Mouse (Mus musculus) spleen, adult 18-20 months (tissue): ENCODE measurements around the gene Hic1.
A peak's percentile ranks its signal among the peaks of the same experiment; 100 is the strongest.
"Not testable (repeated sequence)": the region's sequence is repeated elsewhere in the genome, so short reads cannot be mapped to it uniquely, and the experiment has no call there.

ENCODE experiments used
- DNase-seq, 2 experiments: peaks; one replicate each; pipeline ENCODE4 v3.0.0; 2022; ENCODE audit warnings: mixed read lengths in 2 of 2

The Hic1 gene

GRCm38 (mm10) chr11:75192336-75193214 lies 23.3 kb upstream of the Hic1 start:
- peak; percentile 52 to 68 for DNase-seq

GRCm38 (mm10) chr11:75191841-75192240 lies 22.5 kb upstream of the Hic1 start:
- no peak for DNase-seq

DNA sequence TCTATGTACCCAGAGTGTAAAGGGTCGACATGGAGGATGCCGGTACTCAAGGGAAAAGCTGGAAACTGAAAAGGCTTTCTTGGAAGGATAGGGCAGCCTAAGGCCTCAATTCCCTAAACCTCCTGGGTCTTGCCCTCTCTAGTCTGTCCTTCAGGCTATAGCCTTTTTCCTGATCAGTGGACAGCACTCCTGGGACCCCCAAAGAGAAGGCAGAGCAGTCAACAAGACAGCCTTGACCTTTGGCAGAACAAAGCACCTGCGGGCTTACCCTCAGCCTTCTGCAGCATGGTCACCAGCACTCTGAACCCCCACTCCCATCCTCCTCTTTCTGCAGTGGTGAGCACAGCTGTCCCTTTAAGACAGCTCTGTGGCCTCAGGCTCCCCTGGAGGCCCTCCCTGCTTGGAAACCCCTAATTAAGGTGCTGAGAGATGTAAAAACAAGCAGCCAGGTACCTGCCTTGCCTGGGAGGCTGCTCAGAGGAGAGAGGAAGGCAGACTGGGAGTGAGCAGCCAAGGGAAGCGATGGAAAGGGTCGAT lies 21.7 kb upstream of the Hic1 start, which contains the start of gene Dph1:
TSS of gene Dph1 (minus strand) at position 337 of the 537 bp plus-strand sequence.
- no peak for DNase-seq

DNA sequence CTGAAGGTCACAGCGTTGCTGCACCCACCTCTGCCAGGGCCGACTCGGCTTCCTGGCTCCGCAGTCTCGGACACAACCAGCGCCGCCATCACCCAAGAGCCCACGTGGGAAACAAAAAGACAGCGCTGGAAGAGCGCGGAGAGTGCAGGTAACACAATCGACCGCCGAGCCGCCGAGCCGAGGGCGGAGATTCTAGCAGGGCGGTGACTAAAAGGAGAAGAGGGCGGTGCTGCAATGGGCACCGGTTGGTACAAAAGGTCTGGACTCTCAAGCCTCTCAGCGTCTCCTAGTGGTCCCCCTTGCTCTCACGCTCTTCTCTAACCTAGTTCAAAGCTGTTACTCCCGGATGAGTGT lies 21.0 kb upstream of the Hic1 start:
- DNase-seq, result peak; percentile 79 to 80

GRCm38 (mm10) chr11:75189713-75190370 lies 20.5 kb upstream of the Hic1 start:
- no peak for DNase-seq

- peak; percentile 41 to 68 for DNase-seq
Observed at GRCm38 (mm10) chr11:75184986-75185385, 15.7 kb upstream of the Hic1 start.

GRCm38 (mm10) chr11:75184573-75184972 lies 15.3 kb upstream of the Hic1 start:
- DNase-seq, result no peak

DNA sequence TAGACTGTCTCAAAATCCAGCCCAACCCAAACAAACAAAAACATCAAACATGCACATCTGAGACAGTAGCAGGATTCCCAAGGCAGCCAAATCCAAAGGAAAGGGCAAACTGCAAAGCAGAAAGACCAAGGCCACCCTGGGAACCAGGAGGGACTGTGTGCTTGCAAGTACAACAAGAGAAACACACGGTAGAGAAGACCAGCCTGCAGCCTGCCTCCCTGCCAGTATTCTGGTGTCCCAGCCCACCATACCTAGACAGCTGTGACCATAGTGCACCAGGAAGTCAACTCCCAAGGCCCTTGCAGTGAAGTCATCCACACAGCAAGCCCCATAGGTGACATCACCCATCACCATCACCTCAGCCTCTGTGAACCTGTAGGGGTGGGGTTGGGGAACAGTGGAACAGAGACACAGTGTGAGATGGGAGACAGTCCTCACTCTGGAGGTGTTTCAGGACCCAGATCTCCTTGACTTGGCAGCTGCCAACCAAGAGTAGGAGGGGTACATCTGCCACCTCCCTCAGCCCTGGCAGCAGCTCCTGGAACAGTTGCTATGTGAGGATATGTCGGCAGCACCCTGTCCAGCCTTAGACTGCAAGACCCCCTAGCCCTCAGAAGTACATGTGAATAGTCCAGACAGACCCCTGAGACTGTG lies 14.7 kb upstream of the Hic1 start:
- DNase-seq, result no peak

DNA sequence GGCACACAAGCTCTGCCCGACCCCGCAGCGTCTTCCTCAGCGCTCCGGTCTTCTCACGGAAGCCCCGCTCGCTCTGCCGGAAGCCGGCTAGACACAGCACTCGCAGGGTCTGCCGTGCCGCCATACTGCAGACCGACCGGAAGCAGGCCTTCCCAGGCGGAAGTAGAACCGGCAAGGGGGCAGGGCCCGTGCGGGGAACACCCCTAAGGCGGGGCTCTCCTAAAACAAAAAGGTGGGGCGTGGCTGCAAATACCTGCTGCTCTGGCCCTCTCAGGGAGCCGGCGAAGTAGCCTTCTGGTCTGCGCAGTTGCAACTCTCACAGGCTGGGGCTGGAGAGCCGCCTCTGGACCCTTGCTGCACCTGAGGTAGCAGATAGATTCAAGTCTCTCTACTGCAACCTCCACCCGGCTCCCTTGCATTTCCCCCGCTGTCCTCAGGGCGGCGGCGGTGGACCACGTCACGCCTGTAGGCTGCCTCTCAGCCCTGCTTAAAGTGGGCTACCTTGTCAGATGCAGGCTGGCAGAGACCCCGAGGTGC lies 9.4 kb upstream of the Hic1 start, which contains the start of gene Ovca2:
TSS of gene Ovca2 (minus strand) at position 164 of the 537 bp plus-strand sequence.
- peak; percentile 82 to 86 for DNase-seq

DNA sequence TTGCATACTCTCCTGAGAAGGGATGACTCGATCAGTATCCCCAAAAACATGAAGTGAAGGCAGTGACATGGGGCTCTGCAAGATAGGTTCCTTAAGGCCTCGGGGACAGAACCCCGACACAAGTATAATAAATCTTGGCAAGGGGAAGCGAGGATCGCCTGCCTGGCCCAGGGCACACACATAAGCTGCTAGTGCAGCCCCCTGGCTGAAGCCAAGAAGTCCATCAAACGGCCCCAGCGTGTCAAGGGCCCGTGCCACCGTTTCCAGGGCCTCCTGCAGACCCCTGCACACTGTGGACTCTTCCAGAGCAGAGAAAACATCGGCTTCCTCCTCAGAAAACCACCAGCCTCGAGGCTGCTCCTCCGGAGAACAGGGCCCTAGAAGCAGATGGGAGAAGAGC lies 8.7 kb upstream of the Hic1 start:
- no peak for DNase-seq

DNA sequence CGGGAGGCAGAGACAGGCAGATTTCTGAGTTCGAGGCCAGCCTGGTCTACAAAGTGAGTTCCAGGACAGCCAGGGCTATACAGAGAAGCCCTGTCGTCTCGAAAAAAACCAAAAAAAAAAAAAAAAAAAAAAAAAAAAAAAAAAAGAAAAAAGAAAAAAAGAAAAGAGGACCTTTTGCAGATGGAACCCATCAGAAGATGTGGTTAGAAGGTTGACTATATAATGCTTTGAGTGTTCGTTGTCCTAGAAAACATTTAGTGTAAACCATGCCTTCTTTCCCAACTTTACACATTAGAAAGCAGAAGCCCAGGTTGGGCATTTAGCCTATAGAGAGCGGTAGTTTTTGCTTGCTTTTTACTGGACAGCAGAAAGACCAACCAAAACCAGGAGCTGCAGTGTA lies 5.3 kb upstream of the Hic1 start:
- not testable (repeated sequence) for DNase-seq

GRCm38 (mm10) chr11:75173799-75174165 lies 4.5 kb upstream of the Hic1 start:
- DNase-seq, result no peak

DNA sequence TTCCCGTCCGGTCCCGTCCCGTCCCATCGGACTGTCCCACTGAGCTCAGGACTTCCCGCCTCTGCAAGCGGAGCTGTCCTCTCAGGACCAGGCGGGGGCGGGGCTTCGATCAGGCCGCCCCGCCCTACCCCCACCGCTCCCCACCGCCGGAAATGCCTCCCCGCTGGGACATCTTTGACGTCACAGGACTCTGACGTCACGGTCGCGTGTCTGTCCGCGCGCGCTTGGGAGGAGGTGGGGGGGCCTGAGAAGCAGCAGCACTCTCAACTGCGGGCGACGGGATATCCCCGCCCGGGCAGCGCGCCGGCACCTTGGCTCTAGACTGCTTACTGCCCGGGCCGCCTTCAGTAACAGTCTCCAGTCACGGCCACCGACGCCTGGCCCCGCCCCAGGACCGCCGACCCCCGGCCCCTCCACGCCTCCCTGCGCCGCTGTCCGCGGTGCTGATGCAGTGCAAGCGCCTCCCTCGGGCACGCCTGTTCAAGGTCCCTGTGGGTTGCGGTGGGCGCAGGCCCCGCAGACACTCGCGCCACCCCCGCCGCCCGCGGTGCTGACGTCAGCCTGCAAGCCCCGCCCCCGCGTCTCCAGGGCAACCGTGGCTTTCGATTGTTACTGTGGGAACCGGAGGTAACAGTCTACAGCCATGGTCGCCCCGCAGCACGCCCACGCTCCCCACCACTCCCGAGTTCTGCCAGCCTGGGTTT lies 3.9 kb upstream of the Hic1 start:
- peak; percentile 73 to 78 for DNase-seq

GRCm38 (mm10) chr11:75172151-75173094 lies 3.1 kb upstream of the Hic1 start:
- no peak for DNase-seq

DNA sequence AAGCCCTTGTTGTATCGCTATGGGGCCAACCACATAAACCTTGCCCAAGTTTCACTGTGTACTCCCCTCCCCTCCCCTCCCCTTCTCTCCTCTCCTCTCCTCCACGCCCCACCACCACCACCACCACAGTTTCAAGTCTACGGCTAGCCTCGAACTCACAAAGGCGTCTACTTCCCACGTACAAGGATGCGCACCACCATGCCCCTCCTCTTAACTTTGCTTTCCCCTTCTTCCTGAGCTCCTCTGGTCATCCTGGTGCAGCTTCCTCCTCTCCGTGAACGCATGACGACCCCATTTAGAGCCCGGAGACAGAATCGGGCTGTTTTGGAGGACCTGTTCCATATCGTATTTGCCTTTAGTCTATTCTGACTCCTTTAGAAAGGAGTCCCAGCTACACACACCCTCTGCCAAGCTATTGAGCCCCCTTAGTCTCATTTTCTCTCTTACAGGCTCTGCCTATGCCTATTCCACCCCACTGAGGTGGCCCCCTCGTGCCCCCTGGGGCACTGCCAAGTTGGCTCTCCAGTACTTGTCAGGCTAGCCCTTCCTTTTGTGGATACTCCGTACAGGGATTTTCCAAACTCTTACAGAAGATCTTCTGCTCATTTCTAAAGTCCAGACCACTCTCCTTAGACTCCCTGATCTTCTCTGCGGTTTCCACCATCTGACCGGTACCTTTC lies 2.0 kb upstream of the Hic1 start:
- no peak for DNase-seq

DNA sequence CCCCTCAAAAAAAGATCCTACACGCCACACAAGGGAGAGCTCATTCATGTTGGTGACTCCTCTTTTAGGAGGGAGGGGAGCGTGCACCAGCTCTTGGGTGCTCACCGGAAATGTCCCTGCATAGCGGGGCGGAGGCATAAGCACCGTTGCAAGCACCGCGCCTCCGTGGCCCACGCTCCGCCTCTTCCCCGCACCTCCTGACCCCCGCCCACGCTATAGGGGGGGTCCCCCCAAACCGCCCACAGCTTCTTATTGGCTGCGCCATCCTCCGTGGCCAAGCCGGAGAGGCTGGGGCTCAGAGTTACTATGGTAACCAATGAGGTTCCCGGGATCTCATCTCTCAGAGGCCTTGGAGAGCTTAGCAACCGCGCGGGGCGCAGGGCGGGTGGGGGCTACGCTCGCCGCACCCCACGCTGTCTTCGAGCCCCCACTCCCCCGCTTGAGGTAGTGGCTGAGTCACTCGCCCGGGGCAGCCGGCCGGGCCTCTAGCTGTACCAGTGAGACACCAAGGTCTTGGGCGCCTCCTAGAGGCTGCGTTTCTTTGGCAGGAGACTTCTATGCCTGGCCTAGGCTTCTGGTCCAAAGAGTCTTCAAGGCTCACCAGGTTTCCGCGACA lies 925 bp upstream of the Hic1 start:
- DNase-seq, result peak; percentile 75 to 93

- peak; percentile 69 to 85 for DNase-seq
Observed at GRCm38 (mm10) chr11:75168590-75169361, 543 bp downstream of the Hic1 start.

- no peak for DNase-seq
Observed at GRCm38 (mm10) chr11:75167643-75168589, 1.4 kb downstream of the Hic1 start.
